Mouse (Mus musculus) CH12.LX (cell line): ENCODE measurements at regions not wholly inside any gene's neighbourhood (a gene's known extent, or its start where the extent isn't known, plus 50 kb on each side); places are given as distances from the start of the nearest gene placed in this dataset.

Source experiments
- CTCF ChIP-seq, 2 experiments: IDR thresholded peaks in 1 of 2; conservative IDR thresholded peaks in 1 of 2; 2 replicates each; pipeline ENCODE4 v1.5.1; 2011 to 2012; ENCODE audit warnings: low read depth in 2 of 2, low read length in 2 of 2, improper control_type of control experiment in 1 of 2, inconsistent platforms in 1 of 2, mild to moderate bottlenecking in 1 of 2, moderate library complexity in 1 of 2
- E2F4 ChIP-seq: IDR thresholded peaks from 2 replicates; pipeline ENCODE4 v1.6.1; 2011; ENCODE audit warnings: low read depth, low read length, improper control_type of control experiment; ENCODE audit not compliant: insufficient replicate concordance
- EP300 ChIP-seq: IDR thresholded peaks from 2 replicates; pipeline ENCODE4 v1.6.1; 2011; ENCODE audit warnings: low read length, improper control_type of control experiment
- HCFC1 ChIP-seq: IDR thresholded peaks from 2 replicates; pipeline ENCODE4 v1.6.1; 2012; ENCODE audit warnings: low read depth, mild to moderate bottlenecking, inconsistent platforms, low read length, improper control_type of control experiment
- KAT2A ChIP-seq: IDR thresholded peaks from 2 replicates; pipeline ENCODE4 v1.6.1; 2012; ENCODE audit warnings: low read length, improper control_type of control experiment, inconsistent platforms; ENCODE audit not compliant: insufficient replicate concordance
- MAX ChIP-seq: IDR thresholded peaks from 2 replicates; pipeline ENCODE4 v1.6.1; 2011; ENCODE audit warnings: low read length, improper control_type of control experiment
- NRF1 ChIP-seq: IDR thresholded peaks from 2 replicates; pipeline ENCODE4 v1.6.1; 2014; ENCODE audit warnings: low read depth, mild to moderate bottlenecking, inconsistent platforms, low read length, improper control_type of control experiment, moderate library complexity
- POLR2A ChIP-seq: IDR thresholded peaks from 2 replicates; pipeline ENCODE4 v1.6.1; 2011; ENCODE audit warnings: low read depth, mild to moderate bottlenecking, improper control_type of control experiment, low read length
- TCF12 ChIP-seq: IDR thresholded peaks from 2 replicates; pipeline ENCODE4 v1.6.1; 2014; ENCODE audit warnings: low read depth, mild to moderate bottlenecking, inconsistent platforms, low read length, improper control_type of control experiment
- USF1 ChIP-seq: IDR thresholded peaks from 2 replicates; pipeline ENCODE4 v1.6.1; 2014; ENCODE audit warnings: low read depth, mild to moderate bottlenecking, inconsistent platforms, low read length, improper control_type of control experiment
- USF2 ChIP-seq: conservative IDR thresholded peaks from 2 replicates; pipeline ENCODE4 v1.6.1; 2011; ENCODE audit warnings: low read depth, low read length, improper control_type of control experiment
- ZC3H11A ChIP-seq: IDR thresholded peaks from 2 replicates; pipeline ENCODE4 v1.6.1; 2012; ENCODE audit warnings: low read depth, mild to moderate bottlenecking, inconsistent platforms, low read length, improper control_type of control experiment
- ZKSCAN1 ChIP-seq: IDR thresholded peaks from 2 replicates; pipeline ENCODE4 v1.6.1; 2012; ENCODE audit warnings: low read depth, inconsistent platforms, low read length, improper control_type of control experiment, borderline replicate concordance

- TF ChIP-seq ZC3H11A (no peak), POLR2A (no peak), CTCF (conservative IDR thresholded peaks at IDR 0.05 in 1 of 2, IDR thresholded peaks at IDR 0.05 in 1 of 2; ENCODE audit: low read depth in 2 of 2, low read length in 2 of 2) (no peak), MAX (no peak), NRF1 (no peak), HCFC1 (no peak), USF1 (no peak), KAT2A (no peak), EP300 (no peak), ZKSCAN1 (no peak), USF2 (no peak), TCF12 (no peak), E2F4 (no peak)
Observed at GRCm38 (mm10) chr5:46160774-46161173, 303.4 kb upstream of the Lcorl start.
